Mouse (Mus musculus): ENCODE measurements around the gene Hsd17b13.

- TF ChIP-seq CTCF (IDR thresholded peaks at IDR 0.05; ENCODE audit: low read depth), result no peak
- TF ChIP-seq EP300 (IDR thresholded peaks at IDR 0.05; ENCODE audit: low read depth), result no peak
Observed at GRCm38 (mm10) chr5:103939856-103940255, 37.4 kb downstream of the Hsd17b13 start.
